Comparison of ENCODE assay signal across 8 mouse cellular contexts in the genomic region with DNA sequence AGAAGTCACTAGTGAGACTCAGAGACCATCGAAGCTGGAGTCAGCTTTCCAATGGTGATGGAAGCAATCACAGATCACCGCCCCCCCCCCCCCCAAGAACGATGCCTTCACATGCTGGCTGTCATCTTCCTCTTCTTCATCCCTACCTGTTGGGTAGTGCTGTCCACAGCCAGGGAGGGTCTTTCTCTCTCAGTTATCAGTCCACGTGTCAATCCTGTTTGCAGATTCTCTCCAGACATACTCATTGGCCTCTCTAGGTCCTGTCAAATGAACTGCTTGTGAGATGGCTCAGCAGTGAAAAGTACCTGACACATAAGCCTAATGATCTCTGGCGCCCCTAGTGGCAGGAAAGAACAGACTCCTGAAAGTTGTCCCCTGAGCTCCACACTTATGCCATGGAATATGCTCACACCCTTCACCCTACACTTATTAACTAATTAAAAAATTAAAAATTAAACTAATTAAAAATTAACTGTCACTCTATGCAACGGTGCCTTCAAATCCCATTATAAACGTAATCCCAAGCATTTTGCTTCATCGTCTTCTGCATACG. TPM values are rescaled to one million over a fixed set of nuclear protein-coding genes. Genes with fewer than 3 reads are reported as not detected.
DNase-seq lines count a peak whose midpoint lies in the region; ATAC-seq and TF ChIP-seq lines count a peak whose summit lies in the region.

No protein-coding gene starts in this region.

- H3K27ac ChIP-seq in thymus, adult 2 months (ENCODE audit: control insufficient read depth, insufficient read depth, low read length) = no peak overlapping the region
- H3K27ac ChIP-seq in kidney, embryonic 14.5 days (ENCODE audit: low read depth, low read length) = no peak overlapping the region

- no peak for TF ChIP-seq POLR2A in thymus, adult 2 months (IDR thresholded peaks at IDR 0.05; ENCODE audit: control insufficient read depth, extremely low read depth, insufficient read depth, low read length, poor library complexity)

- no peak overlapping the region for H3K4me2 ChIP-seq in kidney, embryonic 14.5 days (replicated peaks; ENCODE audit: low read depth, low read length)

- peaks cover 6% of the 10 kb centered on the region for H3K4me1 ChIP-seq in thymus, adult 2 months (replicated peaks; ENCODE audit: control insufficient read depth, insufficient read depth, low read length)
- H3K4me1 ChIP-seq in kidney, embryonic 14.5 days (ENCODE audit: control insufficient read depth, insufficient read depth, low read length) = no peaks in the 10 kb centered on the region

- WGBS in thymus, adult 2 months = 77% methylated on average over 9 of the region's 9 CpGs
- 71% methylated on average over 8 of the region's 9 CpGs for WGBS in kidney, embryonic 14.5 days

- ATAC-seq in frontal cortex, adult (ENCODE audit: low TSS enrichment) = peak; percentile 66
- peak; percentile 21; the same call in 1 of the 2 replicates for ATAC-seq in kidney, embryonic 14.5 days (ENCODE audit: low FRiP score, low TSS enrichment)

- H3K36me3 ChIP-seq in thymus, adult 2 months (ENCODE audit: control insufficient read depth, insufficient read depth, low read length) = no peaks in the 10 kb centered on the region
- H3K36me3 ChIP-seq in kidney, embryonic 14.5 days (ENCODE audit: control insufficient read depth, insufficient read depth, low read length) = no peaks in the 10 kb centered on the region
- no peaks in the 10 kb centered on the region for H3K36me3 ChIP-seq in splenic B cell, adult 2 months (ENCODE audit: control insufficient read depth, insufficient read depth, low read length, poor library complexity, severe bottlenecking)

- no peak for TF ChIP-seq CTCF in thymus, adult 2 months (IDR thresholded peaks at IDR 0.05; ENCODE audit: borderline replicate concordance, control insufficient read depth, extremely low read depth, insufficient read depth, low read length, poor library complexity)

- H3K9ac ChIP-seq in kidney, embryonic 14.5 days (ENCODE audit: low read depth, low read length) = no peak overlapping the region

- no peak overlapping the region for H3K4me3 ChIP-seq in thymus, adult 2 months (ENCODE audit: control insufficient read depth, insufficient read depth, low read length)
- H3K4me3 ChIP-seq in kidney, embryonic 14.5 days (ENCODE audit: low read length) = no peak overlapping the region

- no peak for DNase-seq in frontal cortex, postnatal 14 days (ENCODE audit: low spot score in 2 of 2)
- DNase-seq in thymus, adult 2 months = peak; percentile 54
- DNase-seq in thymus, adult 18-20 months = no peak
- peak; percentile 45 to 58 for DNase-seq in cerebellum, postnatal 36 days
- DNase-seq in lung, postnatal 25 days (ENCODE audit: low spot score) = peak; percentile 51
- peak; percentile 80 for DNase-seq in splenic B cell, adult 2 months (ENCODE audit: low read depth, low spot score)

- no peaks in the 10 kb centered on the region for H3K27me3 ChIP-seq in thymus, adult 2 months (ENCODE audit: control insufficient read depth, insufficient read depth, low read length)
- H3K27me3 ChIP-seq in kidney, embryonic 14.5 days (ENCODE audit: control insufficient read depth, insufficient read depth, low read length) = no peaks in the 10 kb centered on the region
- H3K27me3 ChIP-seq in splenic B cell, adult 2 months (ENCODE audit: control insufficient read depth, insufficient read depth, low read length, poor library complexity, severe bottlenecking) = no peaks in the 10 kb centered on the region

- H3K9me3 ChIP-seq in kidney, embryonic 14.5 days (ENCODE audit: control insufficient read depth, low read length) = no peaks in the 10 kb centered on the region

RNA-seq across cellular contexts. Expression of gene 1700012B07Rik, which starts 35.4 kb away (rescaled TPM):
- polyA plus RNA-seq in thymus, adult 2 months (2012; rRNA removed) = 0.11 TPM in 1 of 2 replicates, not detected in the other
- polyA plus RNA-seq in kidney, embryonic 14.5 days (2014; fragmentation: Nextera tagmentation; extraction: Ambion mirVana) = not detected in 2 replicates

Comparison
In these comparisons a context has a peak if more than half of its experiments do, and no peak if none do; other contexts are left out.
1. DNase-seq: peak in thymus, adult 2 months (single experiment), cerebellum, postnatal 36 days (2 of 2), lung, postnatal 25 days (single experiment) and splenic B cell, adult 2 months (single experiment); none in frontal cortex, postnatal 14 days (0 of 2) and thymus, adult 18-20 months (0 of 2).